Mouse (Mus musculus) bone marrow, adult 2 months (tissue): ENCODE results near the gene Ypel1. TPM values are rescaled to one million over a fixed set of nuclear protein-coding genes. Genes with fewer than 3 reads are reported as not detected.

ENCODE experiments used
- H3K27ac ChIP-seq: fragments of 200-500 bp; 2 replicates; pipeline ENCODE4 v1.5.1; 2012; ENCODE audit warnings: low read depth, mild to moderate bottlenecking, control low read depth, inconsistent platforms, low read length; ENCODE audit not compliant: control insufficient read depth, poor library complexity, insufficient read depth
- H3K4me1 ChIP-seq: fragments of 200-500 bp; 2 replicates; pipeline ENCODE4 v1.6.1; 2011; ENCODE audit warnings: low read length; ENCODE audit not compliant: control insufficient read depth, insufficient read depth
- H3K4me3 ChIP-seq: fragments of 200-500 bp; replicated peaks from 2 replicates; pipeline ENCODE3; 2011; ENCODE audit warnings: mild to moderate bottlenecking, low read depth, low read length, control low read depth; ENCODE audit not compliant: control insufficient read depth
- CTCF ChIP-seq: fragments of 200-500 bp; IDR thresholded peaks from 2 replicates; pipeline ENCODE4 v1.5.1; 2011; ENCODE audit warnings: low read length, control low read depth; ENCODE audit not compliant: control insufficient read depth, insufficient read depth
- POLR2A ChIP-seq: fragments of 200-500 bp; IDR thresholded peaks from 2 replicates; pipeline ENCODE4 v1.6.1; 2011; ENCODE audit warnings: low read depth, mild to moderate bottlenecking, control low read depth, low read length, borderline replicate concordance; ENCODE audit not compliant: control insufficient read depth
- WGBS: fragments of 180-500 bp; shearing (Covaris S2); methylation state at CpG from one replicate; pipeline ENCODE4 v1.1.7; 2018; 5-methylcytosine and 5-hydroxymethylcytosine counted together
- polyA plus RNA-seq: library from polyadenylated mRNA; stranded (reverse); fragments of >200 nt; gene quantifications from 2 replicates; pipeline ENCODE4 v1.2.4, GENCODE M21; 2011; ENCODE audit warnings: low replicate concordance; ENCODE audit not compliant: missing spikeins, insufficient read depth, insufficient read length

Ypel1 gene
- polyA plus RNA-seq, 1 experiment, result 1.4 TPM

DNA sequence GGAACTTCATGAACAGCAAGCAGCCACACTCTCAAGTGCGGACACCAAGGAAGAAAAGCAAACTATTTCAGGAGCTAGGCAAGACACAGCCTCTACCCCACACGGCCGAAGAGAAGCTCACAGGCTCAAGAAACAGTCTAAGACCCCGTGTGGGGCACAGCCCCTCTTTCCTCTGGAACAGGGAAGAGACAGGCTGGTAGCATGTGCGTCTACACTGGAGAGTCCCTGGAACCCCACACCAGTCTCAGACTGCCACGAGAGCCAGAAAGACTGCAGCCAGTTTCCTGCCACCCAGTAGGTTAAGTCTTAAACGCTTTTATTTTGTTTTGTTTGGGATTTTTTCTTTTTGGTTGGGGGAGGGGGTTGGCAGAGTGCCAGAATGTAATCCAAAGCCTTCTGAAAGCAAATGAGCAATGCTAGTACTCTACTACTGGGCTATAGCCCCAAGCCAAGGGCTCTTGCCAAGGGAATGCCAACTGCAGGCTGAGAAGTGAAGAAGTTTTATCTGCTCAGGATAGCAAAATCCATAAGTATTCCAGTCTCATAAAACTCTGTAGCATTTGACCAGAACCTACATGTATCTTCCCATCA, 33.2 kb downstream of the Ypel1 start:
- 90% methylated on average over 7 of the region's 7 CpGs for whole genome bisulfite sequencing
- TF ChIP-seq CTCF (no peak), POLR2A (no peak)
- Histone ChIP-seq H3K27ac (no peak overlapping the region), H3K4me1 (no peaks in the 10 kb centered on the region), H3K4me3 (no peak overlapping the region)

DNA sequence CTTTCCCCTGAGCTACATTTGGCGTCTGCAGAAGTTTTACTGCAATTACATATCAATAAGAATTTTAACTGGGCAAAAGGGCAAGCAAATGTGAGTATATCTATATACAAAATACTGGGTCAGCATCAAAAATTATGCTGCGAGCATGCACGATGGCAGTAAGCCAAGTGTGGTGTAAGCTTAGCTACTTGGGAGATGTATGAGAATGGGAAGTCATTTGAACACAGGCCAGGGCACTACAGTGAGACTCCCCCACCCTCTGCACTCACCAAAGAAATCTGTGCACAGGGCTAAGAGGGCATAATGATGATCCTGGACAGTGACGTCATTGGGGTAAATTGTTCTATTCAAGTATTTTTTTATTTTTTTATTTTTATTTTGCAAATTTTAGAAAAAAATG, 35.1 kb downstream of the Ypel1 start:
- Histone ChIP-seq H3K4me1 (no peaks in the 10 kb centered on the region), H3K4me3 (no peak overlapping the region), H3K27ac (no peak overlapping the region)
- 77% methylated on average over 4 of the region's 4 CpGs for WGBS
- TF ChIP-seq POLR2A (no peak), CTCF (no peak)

DNA sequence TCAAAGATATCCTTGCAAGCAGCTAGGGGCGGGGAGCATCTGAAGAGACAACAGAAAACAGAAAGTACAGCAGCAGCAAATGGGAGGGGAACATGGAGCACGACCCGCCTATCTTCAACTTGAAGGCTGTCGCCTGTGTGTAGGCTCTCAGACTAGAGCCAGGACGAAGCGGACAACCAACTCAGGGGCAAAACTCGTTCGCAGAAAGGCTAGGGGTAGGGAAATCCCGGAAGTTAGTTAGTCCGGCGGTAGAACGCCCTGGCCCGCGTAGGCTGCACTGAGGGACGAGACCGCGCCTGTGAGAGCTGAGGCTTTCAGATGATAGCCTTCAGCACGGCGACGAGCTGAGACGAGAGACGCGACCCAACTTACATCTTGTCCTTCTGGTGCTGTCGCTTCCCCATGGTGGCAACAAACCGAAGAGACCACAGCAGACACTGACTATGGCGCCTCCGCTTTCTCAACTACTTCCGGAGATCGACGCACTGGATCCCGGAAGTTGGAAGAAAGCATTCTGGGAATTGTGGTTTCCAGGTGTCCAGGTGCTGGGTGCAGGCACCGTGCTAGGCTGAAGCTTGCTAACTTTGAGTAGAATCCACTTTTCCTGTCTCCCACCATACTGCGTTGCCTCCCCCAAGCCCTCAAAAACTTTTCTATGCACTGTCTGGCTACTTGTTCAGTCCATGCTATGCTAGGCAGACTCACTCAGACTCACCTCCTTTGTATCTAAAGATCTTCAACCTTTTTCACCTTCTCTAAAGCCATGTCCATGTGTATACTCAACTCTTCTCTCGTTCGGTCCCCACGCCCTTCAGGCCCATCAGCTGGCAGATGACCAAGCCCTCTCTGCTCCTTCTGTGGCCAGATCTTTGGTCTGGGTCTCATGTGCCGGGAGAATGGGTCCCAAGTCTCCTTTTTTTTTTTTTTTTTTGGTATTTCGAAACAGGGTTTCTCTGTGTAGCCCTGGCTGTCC, 41.6 kb downstream of the Ypel1 start, which contains the start of gene Ppil2:
Gene Ppil2 (minus strand): TSS at position 487 of the 973 bp plus-strand sequence.
- Histone ChIP-seq H3K4me1 (no peaks in the 10 kb centered on the region; the same call in 1 of the 2 replicates), H3K4me3 (peak within 1 kb of the TSS; percentile 87), H3K27ac (peak within 1 kb of the TSS; percentile 66)
- whole genome bisulfite sequencing, result 3% methylated on average over 38 of the region's 38 CpGs
- TF ChIP-seq POLR2A (peak; percentile 41; the same call in 1 of the 2 replicates), CTCF (no peak)

DNA sequence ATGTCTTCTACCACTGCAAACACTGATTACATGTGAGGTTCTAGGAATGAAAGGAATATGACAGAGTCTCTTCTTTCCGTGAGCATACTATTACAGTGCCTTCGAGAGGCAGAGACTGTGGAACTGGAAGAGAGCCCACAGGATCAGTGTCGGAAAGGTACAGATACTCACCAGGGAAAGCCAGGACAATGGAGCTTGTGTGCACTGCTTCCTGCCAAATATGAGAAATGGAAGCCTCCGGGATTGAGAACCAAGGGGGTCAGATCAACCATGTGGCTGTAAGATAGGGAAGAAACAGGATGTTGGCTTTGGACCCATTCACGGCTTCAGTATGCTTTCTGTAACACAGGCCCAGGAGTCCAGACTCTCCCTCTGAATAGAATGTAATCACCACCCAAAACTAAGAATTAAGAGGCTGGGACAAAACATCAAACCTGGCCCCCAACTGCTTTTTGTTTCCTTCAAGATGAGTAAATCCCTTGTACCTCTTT, 47.9 kb downstream of the Ypel1 start:
- TF ChIP-seq POLR2A (no peak), CTCF (no peak)
- 86% methylated on average over 5 of the region's 5 CpGs for WGBS
- no peaks in the 10 kb centered on the region for H3K4me1 ChIP-seq
- H3K4me3 ChIP-seq, result no peak overlapping the region
- H3K27ac ChIP-seq, result no peak overlapping the region

DNA sequence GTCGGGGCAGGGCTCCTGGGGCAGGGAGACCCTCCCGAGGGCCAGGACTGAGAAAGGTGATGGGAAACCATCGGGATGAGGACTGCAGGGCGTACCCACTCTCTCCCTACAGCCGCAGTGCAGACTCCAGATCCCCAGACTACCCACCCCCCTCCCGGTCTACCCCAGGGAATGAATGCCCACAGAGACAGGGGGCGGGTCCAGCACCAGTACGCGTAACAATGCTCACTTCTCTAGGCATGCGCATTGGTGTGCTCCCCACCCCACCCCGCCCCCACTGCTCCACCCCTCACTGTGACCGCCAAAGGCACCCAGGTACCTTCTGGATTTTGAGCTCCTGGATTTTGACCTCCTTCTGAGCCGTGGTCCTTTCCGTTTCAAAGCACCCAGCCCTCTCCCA, 52.1 kb downstream of the Ypel1 start:
- H3K27ac ChIP-seq, result no peak overlapping the region
- peaks cover 2% of the 10 kb centered on the region; the same call in 1 of the 2 replicates for H3K4me1 ChIP-seq
- H3K4me3 ChIP-seq, result no peak overlapping the region
- TF ChIP-seq CTCF, result no peak
- TF ChIP-seq POLR2A, result no peak
- WGBS, result 92% methylated on average over 14 of the region's 14 CpGs

DNA sequence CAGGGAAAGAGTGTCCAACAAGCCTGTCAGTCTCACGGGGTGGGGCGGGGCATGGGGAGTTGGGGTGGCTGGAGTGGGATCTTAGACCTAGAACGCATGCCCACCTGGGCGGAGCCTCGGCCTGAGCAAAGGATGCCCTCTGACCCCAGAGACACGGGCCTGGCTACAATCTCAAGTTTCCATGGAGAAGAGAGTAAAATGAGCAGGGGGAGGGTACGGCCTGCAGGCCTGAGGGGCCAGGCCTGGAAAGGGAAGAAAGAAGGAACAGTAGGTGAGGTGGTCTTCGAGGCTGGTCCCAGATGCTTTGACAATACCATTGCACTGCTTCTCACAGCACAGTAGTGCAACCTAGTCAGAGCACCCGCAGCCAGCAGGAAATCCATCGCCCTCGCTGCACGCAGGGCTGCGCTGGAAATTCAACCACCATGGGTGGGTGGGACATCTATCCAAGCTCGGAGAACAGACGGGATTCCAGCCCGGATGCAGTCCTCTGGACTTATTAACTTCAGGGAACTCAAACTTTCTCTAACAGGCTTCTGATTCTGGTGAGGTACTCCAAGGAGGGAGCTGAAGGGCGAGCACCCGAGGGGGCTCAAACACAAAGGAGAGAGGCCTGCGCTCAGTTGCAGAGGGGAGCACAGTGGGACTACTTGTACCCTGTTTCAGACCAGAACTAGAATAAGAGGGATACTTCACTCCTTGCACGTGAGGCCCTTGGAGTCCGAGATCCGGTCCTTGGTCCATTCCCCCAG, 54.8 kb downstream of the Ypel1 start:
- TF ChIP-seq CTCF (no peak), POLR2A (no peak)
- peak overlapping the region; percentile 68 for H3K4me3 ChIP-seq
- H3K27ac ChIP-seq, result no peak overlapping the region
- 17% methylated on average over 22 of the region's 22 CpGs for WGBS
- peaks cover 2% of the 10 kb centered on the region; the same call in 1 of the 2 replicates for H3K4me1 ChIP-seq

DNA sequence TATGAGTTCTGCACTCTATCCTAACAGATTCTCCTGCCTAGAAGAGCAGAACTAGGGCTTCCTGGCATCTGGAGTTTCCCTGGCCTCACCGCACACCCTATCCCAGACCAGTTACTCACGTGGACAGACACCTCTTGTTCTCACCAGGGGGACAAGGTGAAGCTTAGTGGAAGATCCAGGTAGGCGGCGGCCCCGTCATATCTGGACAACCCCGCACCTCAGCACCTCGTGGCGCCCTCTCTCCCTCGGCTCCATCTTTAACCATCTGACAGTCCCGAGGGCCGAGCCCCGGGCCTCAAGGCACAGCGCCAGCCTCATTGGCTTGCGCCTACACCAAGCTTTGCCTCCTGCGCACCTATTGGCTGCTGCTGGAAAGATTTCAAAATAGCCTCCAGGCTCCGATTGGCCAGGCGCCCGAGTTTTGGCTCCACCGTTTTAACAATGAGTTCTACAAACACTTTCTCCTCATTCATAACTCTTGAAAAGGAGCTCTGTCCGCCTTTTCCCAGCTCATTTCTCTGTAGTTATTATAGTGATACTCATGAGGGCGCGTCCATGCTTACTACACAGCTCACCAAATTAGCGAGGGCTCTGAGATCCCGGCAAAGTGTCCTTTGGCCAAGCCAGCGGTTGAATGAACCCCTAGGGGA, 55.5 kb downstream of the Ypel1 start, which contains the start of gene 2610318N02Rik:
Gene 2610318N02Rik (minus strand): TSS at position 297 of the 650 bp plus-strand sequence.
- Histone ChIP-seq H3K4me3 (peak within 1 kb of the TSS; percentile 68), H3K4me1 (peaks cover 2% of the 10 kb centered on the region; the same call in 1 of the 2 replicates), H3K27ac (no peak within 1 kb of the TSS)
- under 1% methylated on average over 25 of the region's 25 CpGs for WGBS
- TF ChIP-seq CTCF (no peak), POLR2A (peak; percentile 69; the same call in 1 of the 2 replicates)
